Mouse (Mus musculus): ENCODE measurements around the gene Aff4.

Gene Aff4

GRCm38 (mm10) chr11:53429182-53429581 is 78.5 kb downstream of the Aff4 start:
- DNase-seq, result no peak

GRCm38 (mm10) chr11:53430300-53430669 is 79.7 kb downstream of the Aff4 start:
- DNase-seq, result no peak

- peak; percentile 100 for DNase-seq
Measured at GRCm38 (mm10) chr11:53430670-53431346, 80.2 kb downstream of the Aff4 start, which contains the start of the genes Uqcrq and Gdf9. Gene Uqcrq (minus strand): TSS chr11:53430831. Gene Gdf9 (plus strand): TSS chr11:53431023.

- DNase-seq, result peak in 1 of 2 experiments; percentile 33
Measured at GRCm38 (mm10) chr11:53431347-53432056, 80.9 kb downstream of the Aff4 start.

GRCm38 (mm10) chr11:53433057-53433456 is 82.4 kb downstream of the Aff4 start:
- DNase-seq, result no peak

- no peak for DNase-seq
Measured at GRCm38 (mm10) chr11:53435504-53435903, 84.9 kb downstream of the Aff4 start.

GRCm38 (mm10) chr11:53436338-53436737 is 85.7 kb downstream of the Aff4 start:
- no peak for DNase-seq

- DNase-seq, result no peak
Measured at GRCm38 (mm10) chr11:53441921-53442320, 91.3 kb downstream of the Aff4 start.

GRCm38 (mm10) chr11:53443861-53444260 is 93.2 kb downstream of the Aff4 start:
- peak; percentile 56 to 65 for DNase-seq

- DNase-seq, result no peak
Measured at GRCm38 (mm10) chr11:53445562-53445961, 94.9 kb downstream of the Aff4 start.

- DNase-seq, result no peak
Measured at GRCm38 (mm10) chr11:53446183-53446582, 95.5 kb downstream of the Aff4 start.

- no peak for DNase-seq
Measured at GRCm38 (mm10) chr11:53447996-53448395, 97.4 kb downstream of the Aff4 start.

- DNase-seq, result peak; percentile 96 to 98
Measured at GRCm38 (mm10) chr11:53448529-53448928, 97.9 kb downstream of the Aff4 start.

- peak in 1 of 2 experiments; percentile 42 for DNase-seq
Measured at GRCm38 (mm10) chr11:53450070-53450705, 99.6 kb downstream of the Aff4 start.

GRCm38 (mm10) chr11:53451361-53451760 is 100.7 kb downstream of the Aff4 start:
- DNase-seq, result no peak

GRCm38 (mm10) chr11:53452396-53452795 is 101.8 kb downstream of the Aff4 start:
- DNase-seq, result peak; percentile 61 to 72

- no peak for DNase-seq
Measured at GRCm38 (mm10) chr11:53453031-53453430, 102.4 kb downstream of the Aff4 start.

- peak; percentile 63 for DNase-seq
Measured at GRCm38 (mm10) chr11:53456474-53457371, 106.1 kb downstream of the Aff4 start, which contains the start of the genes Gm10447 and Shroom1. Gene Gm10447 (minus strand): TSS chr11:53457110. Gene Shroom1 (plus strand): TSS chr11:53457205.

- no peak for DNase-seq
Measured at GRCm38 (mm10) chr11:53457372-53457954, 106.8 kb downstream of the Aff4 start.

GRCm38 (mm10) chr11:53458996-53459395 is 108.4 kb downstream of the Aff4 start:
- DNase-seq, result no peak

- DNase-seq, result no peak
Measured at GRCm38 (mm10) chr11:53460192-53460591, 109.6 kb downstream of the Aff4 start.

GRCm38 (mm10) chr11:53461727-53462126 is 111.1 kb downstream of the Aff4 start:
- peak; percentile 52 to 58 for DNase-seq
